Mouse (Mus musculus) frontal cortex, postnatal 14 days (tissue): Measurements from ENCODE around the gene Col4a3bp.
"Not testable (repeated sequence)": the region's sequence is repeated elsewhere in the genome, so short reads cannot be mapped to it uniquely, and the experiment has no call there.

Experiments used
- DNase-seq, 2 experiments: peaks; one replicate each; pipeline ENCODE4 v3.0.0; 2022; ENCODE audit warnings: low spot score in 2 of 2

Gene Col4a3bp

DNA sequence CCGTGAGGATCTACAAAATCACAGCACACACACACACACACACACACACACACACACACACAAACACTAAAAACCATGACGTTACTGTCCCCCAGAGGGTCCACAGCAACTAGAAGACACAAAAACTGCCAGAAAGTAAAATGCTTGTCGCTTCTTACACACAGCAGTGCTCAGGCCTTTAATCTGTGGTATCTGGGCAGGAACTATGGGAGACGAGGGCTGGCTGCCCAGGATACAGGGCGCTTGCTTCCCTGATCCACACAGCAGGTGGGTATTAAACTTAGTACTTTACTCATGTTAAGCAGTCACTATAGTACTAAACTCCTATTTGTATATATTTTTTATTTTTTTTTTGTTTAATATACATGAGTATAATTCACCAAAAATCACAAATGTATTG is 103.4 kb downstream of the Col4a3bp start:
- no peak for DNase-seq

DNA sequence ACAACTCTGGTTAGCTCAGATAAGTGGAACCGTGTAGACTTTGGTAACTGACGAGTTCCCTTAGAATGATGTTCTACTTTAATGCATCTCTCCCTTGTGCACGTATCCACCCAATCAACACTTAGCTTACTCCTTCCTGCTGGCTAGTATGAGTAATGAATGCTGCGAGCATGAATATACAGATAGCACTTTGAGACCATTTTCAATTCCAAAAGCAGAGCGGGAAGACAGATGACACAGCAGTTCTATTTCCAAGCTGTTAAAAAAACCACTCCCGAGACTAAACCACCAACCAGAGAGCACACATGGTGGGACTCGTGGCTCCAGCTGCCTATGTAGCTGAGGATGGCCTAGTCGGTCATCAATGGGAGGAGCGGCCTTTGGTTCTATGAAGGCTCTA is 110.6 kb downstream of the Col4a3bp start:
- DNase-seq, result no peak

DNA sequence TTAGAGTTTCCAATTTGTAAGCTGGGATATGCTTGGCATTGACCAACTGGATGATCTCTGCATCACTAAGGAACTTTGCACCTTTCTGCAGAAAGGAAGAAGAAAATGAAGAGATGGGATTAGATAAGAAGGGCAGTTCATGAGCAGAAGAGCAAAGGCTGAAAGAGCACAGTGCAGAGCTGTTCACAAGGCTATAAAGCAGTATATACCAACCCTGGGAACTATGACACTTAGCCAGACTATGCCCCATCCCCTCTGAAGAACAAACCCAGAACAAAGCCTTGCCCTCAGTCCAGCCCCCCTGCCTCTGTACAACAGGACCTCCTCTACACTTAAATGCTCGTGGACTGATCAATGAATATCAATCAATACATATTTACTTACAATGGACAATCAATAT is 114.3 kb downstream of the Col4a3bp start:
- no peak for DNase-seq

- no peak for DNase-seq
These were observed 116.5 kb downstream of the Col4a3bp start for GRCm38 (mm10) chr13:96658936-96659335.

DNA sequence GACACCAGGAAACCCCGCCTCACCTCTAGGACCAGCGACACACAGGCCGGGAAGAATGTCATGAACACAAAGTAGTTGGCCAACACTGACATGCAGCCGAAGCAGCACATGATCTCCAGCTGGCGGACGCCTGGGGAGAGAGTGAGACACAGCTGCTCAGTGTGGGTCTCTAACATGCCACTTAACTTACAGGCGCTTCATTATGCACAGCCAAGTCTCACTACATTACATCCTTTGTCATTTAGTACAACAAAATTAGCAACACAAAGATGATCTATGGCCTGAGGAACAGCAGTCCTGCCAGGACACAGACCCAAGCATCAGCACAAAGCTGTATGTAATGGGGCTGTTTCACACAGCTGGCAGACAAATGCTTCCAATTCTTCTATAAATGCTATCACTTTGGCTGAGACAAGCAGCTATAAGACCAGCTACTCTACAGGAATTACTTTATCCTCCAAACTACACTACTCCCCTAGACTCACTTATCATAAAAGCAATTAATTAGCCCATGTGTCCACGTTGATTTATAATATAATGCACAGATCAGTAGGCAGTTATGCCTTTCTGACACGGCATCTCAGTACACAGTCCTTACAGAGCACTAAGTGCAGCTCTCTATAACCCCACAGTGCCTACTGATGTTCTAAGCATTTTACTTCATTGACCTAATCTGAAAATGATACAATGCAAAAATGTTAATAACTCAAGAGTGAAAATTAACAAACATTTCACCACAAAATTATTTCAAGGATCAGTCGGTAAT is 117.9 kb downstream of the Col4a3bp start:
- no peak for DNase-seq

- not testable (repeated sequence) for DNase-seq
These were observed 120.7 kb downstream of the Col4a3bp start for GRCm38 (mm10) chr13:96663120-96663519.

- DNase-seq, result no peak
These were observed 122.1 kb downstream of the Col4a3bp start for GRCm38 (mm10) chr13:96664419-96664974.

GRCm38 (mm10) chr13:96670019-96670405 is 127.6 kb downstream of the Col4a3bp start:
- DNase-seq, result no peak

DNA sequence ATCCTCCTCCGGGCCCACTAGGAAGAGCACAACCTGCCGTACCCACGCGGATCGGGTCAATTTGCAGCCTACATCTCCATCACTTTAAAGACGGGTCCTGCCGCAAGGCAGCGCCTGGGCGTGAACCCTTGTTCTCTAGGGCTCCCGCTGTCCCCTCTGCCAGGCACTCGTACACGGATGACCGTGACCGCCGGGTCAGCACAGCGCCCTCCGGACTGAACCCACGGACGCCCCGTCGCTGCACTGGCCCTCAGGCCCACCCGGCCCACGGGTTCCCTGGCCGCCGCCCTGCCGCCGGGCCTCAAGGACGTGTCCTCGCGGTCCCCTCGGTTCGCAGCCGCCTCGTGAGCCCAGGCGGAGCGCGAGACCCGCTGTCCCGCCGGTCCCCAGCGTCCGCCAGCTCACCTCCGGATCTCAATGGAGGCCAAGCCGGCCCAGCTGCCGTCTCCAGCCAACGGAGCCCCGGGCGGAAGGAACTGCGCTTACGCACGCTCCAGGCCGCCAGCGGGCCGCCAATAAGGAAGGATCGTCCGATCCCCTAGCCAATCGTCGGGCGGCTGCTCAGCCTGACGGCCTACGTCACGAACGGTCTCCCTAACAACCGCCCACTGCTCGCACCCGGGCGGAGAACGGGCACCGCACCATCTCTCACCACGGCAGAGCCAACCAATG is 128.1 kb downstream of the Col4a3bp start, which contains the start of gene Hmgcr:
Gene Hmgcr, minus strand, starts transcription at position 531 of the 672 bp plus-strand sequence.
- peak; percentile 98 to 99 for DNase-seq

GRCm38 (mm10) chr13:96671078-96671905 is 128.9 kb downstream of the Col4a3bp start:
- no peak for DNase-seq

DNA sequence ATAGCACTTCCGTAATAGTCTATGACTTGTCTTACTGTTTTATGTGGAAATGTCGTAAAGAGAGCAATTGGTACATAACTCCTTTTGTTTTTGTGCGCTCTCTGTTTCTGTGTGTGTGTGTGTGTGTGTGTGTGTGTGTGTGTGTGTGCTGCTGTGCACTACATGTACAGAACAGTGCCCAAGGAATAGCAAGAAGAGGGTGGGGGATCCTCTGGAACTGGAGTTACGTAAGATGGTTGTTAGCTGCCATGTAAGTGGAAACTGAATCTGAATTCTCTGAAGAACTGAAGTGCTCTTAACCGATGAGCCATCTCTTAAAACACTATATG is 129.5 kb downstream of the Col4a3bp start:
- DNase-seq, result no peak

- no peak for DNase-seq
These were observed 129.9 kb downstream of the Col4a3bp start for GRCm38 (mm10) chr13:96672276-96672675.

- no peak for DNase-seq
These were observed 131.4 kb downstream of the Col4a3bp start for GRCm38 (mm10) chr13:96673817-96674216.

DNA sequence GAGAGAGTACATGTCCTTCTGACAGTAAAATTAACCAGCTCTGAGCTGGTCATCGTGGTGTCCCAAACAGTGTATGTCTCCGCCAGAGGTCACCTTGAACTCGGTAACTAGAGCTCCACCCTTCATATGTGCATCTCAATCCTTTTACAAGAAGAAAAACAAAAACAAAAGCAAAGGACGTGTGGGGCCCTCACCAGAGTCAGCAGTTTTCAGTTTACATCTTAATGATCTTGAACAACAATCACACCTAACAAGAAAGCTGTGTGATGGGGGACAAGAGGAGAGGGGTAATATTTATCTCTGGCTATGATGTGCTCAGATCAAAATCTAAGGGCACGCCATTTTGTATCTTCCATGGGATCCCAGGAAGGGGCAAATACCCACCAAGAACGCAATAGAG is 133.3 kb downstream of the Col4a3bp start:
- DNase-seq, result no peak

GRCm38 (mm10) chr13:96677071-96677470 is 134.7 kb downstream of the Col4a3bp start:
- DNase-seq, result no peak

DNA sequence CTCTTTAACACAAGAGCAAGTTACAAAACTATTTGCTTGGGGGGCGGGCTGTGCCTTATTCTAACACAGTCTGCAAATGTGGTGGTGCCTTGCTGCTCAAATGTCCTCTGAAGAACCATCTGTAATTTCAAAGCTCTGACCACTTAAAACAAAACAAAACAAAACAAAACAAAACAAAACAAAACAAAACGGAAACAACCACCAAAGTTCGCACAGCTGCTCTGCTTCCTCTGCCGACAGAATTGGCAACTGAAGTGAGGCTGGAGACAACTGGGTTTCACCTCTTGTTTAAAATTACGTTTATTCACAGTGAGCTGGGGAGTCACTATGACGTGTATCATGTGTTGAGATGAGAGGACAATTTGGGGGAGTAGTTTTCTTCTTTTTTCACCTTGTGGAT is 136.2 kb downstream of the Col4a3bp start:
- no peak for DNase-seq

GRCm38 (mm10) chr13:96680163-96681087 is 138.0 kb downstream of the Col4a3bp start:
- no peak for DNase-seq

DNA sequence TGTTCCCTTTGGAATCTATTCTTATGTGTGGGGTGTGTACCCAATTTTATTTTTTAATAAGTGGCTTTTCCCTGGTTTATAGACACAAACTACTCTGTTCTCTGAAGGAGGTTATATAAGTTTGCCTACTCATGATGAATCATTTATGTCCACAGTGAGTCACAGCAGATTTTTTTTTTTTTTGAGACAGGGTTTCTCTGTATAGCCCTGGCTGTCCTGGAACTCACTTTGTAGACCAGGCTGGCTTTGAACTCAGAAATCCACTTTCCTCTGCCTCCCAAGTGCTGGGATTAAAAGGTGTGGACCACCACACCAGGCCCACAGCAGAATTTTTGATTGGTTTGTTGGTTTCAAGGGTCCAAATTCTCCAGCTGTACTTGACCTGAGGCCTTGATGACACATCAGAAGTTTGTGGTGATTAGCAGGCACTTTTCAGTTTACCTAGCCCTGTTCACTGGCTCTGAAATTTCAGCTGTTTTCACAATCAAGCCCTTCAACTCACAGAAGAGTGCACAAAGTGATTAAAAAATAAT is 138.7 kb downstream of the Col4a3bp start:
- no peak for DNase-seq

GRCm38 (mm10) chr13:96684779-96685178 is 142.4 kb downstream of the Col4a3bp start:
- no peak for DNase-seq

DNA sequence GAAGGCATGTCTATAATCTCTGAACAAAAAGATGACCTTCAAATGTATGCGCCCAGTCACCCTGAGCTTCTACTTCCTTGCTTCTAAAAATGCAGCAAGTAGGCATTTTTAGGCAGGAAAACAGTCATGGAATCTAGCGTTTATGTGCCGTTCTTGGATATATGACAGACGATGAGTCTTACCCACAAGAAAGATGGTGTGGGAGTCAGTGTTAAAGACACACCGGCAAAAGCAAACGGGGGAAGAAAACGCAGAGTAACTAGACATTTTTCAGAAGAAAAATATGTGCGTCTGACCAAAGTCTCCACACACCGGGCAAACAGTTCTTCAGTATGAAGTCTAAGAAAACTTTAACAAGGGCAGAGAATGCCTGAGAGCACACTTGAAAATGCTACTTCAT is 144.8 kb downstream of the Col4a3bp start:
- DNase-seq, result no peak
